Comparison of ENCODE assay signal across 25 mouse cellular contexts in genomic region chr1:129356631-129357030, GRCm38 (mm10).
DNase-seq lines count a peak whose midpoint lies in the region; ATAC-seq lines count a peak whose summit lies in the region.
"Had no signal": no experiment of that assay in that cellular context is flagged by ENCODE, and none has a peak within 500 bp of the region (broad histone marks: within the 10 kb centered on the region; RNA-seq: fewer than 3 reads in every experiment).

No protein-coding gene starts in this region.

- H3K4me1 ChIP-seq in forebrain, embryonic 14.5 days (ENCODE audit: control insufficient read depth, insufficient read depth, low read length) = 0 out of 2 replicates have a peak, but pooled peaks cover 2% of the 10 kb centered on the region
- peaks cover 12% of the 10 kb centered on the region; the same call in 1 of the 2 replicates for H3K4me1 ChIP-seq in forebrain, embryonic 15.5 days
- H3K4me1 ChIP-seq in hindbrain, embryonic 13.5 days (replicated peaks) = peaks cover 10% of the 10 kb centered on the region
- no peaks in the 10 kb centered on the region for H3K4me1 ChIP-seq in hindbrain, embryonic 16.5 days (ENCODE audit: control insufficient read depth, insufficient read depth, low read depth, low read length)
- H3K4me1 ChIP-seq in midbrain, embryonic 14.5 days (ENCODE audit: control insufficient read depth, insufficient read depth, low read length) = peaks cover 10% of the 10 kb centered on the region
- H3K4me1 ChIP-seq: embryonic facial prominence, embryonic 12.5 days; neural tube, embryonic 12.5 days had no signal

- ATAC-seq in forebrain, embryonic 14.5 days = 0 out of 2 replicates have a peak, but pooled peaks have one; percentile 6
- no peak for ATAC-seq in forebrain, embryonic 15.5 days (replicated peaks)
- ATAC-seq in hindbrain, embryonic 13.5 days (ENCODE audit: low FRiP score) = no peak
- no peak for ATAC-seq in hindbrain, embryonic 16.5 days
- ATAC-seq in midbrain, embryonic 14.5 days (ENCODE audit: low FRiP score, low TSS enrichment) = peak; percentile 60; the same call in 1 of the 2 replicates
- ATAC-seq: intestine, embryonic 16.5 days had no signal

- H3K27ac ChIP-seq in forebrain, embryonic 14.5 days (ENCODE audit: low read depth, low read length) = no peak overlapping the region
- no peak overlapping the region for H3K27ac ChIP-seq in forebrain, embryonic 15.5 days (replicated peaks)
- 0 out of 2 replicates have a peak overlapping the region, but pooled peaks have one; percentile 44 for H3K27ac ChIP-seq in hindbrain, embryonic 13.5 days
- no peak overlapping the region for H3K27ac ChIP-seq in hindbrain, embryonic 16.5 days (ENCODE audit: low read depth, low read length)
- H3K27ac ChIP-seq in midbrain, embryonic 14.5 days (replicated peaks; ENCODE audit: low read depth, low read length) = peak overlapping the region; percentile 78
- H3K27ac ChIP-seq: embryonic facial prominence, embryonic 12.5 days; kidney, postnatal 0 days; liver, embryonic 14.5 days; neural tube, embryonic 12.5 days had no signal

- H3K9ac ChIP-seq in forebrain, embryonic 14.5 days (ENCODE audit: low read length) = no peak overlapping the region
- no peak overlapping the region for H3K9ac ChIP-seq in forebrain, embryonic 15.5 days (replicated peaks)
- H3K9ac ChIP-seq in hindbrain, embryonic 13.5 days = no peak overlapping the region
- H3K9ac ChIP-seq in hindbrain, embryonic 16.5 days (ENCODE audit: low read depth, low read length) = no peak overlapping the region
- H3K9ac ChIP-seq in midbrain, embryonic 14.5 days (replicated peaks; ENCODE audit: low read length) = no peak overlapping the region
- H3K9ac ChIP-seq: embryonic facial prominence, embryonic 12.5 days; liver, embryonic 14.5 days; lung, embryonic 14.5 days; neural tube, embryonic 12.5 days had no signal

- H3K4me2 ChIP-seq in forebrain, embryonic 14.5 days (ENCODE audit: low read length) = no peak overlapping the region
- no peak overlapping the region for H3K4me2 ChIP-seq in forebrain, embryonic 15.5 days (replicated peaks)
- H3K4me2 ChIP-seq in hindbrain, embryonic 13.5 days = no peak overlapping the region
- H3K4me2 ChIP-seq in hindbrain, embryonic 16.5 days (ENCODE audit: low read length) = no peak overlapping the region
- H3K4me2 ChIP-seq in midbrain, embryonic 14.5 days (ENCODE audit: low read length) = peak overlapping the region; percentile 28; the same call in 1 of the 2 replicates
- H3K4me2 ChIP-seq: embryonic facial prominence, embryonic 12.5 days; lung, embryonic 14.5 days; neural tube, embryonic 12.5 days had no signal

- WGBS in forebrain, embryonic 14.5 days = 56% methylated on average over 6 of the region's 6 CpGs
- WGBS in forebrain, embryonic 15.5 days = 41% methylated on average over 6 of the region's 6 CpGs
- WGBS in hindbrain, embryonic 13.5 days = 50% methylated on average over 6 of the region's 6 CpGs
- 49% methylated on average over 6 of the region's 6 CpGs for WGBS in hindbrain, embryonic 16.5 days
- WGBS in midbrain, embryonic 14.5 days = 26% methylated on average over 6 of the region's 6 CpGs

- no peaks in the 10 kb centered on the region for H3K36me3 ChIP-seq in forebrain, embryonic 14.5 days (ENCODE audit: control insufficient read depth, insufficient read depth, low read length)
- no peaks in the 10 kb centered on the region for H3K36me3 ChIP-seq in forebrain, embryonic 15.5 days
- no peaks in the 10 kb centered on the region for H3K36me3 ChIP-seq in hindbrain, embryonic 13.5 days
- no peaks in the 10 kb centered on the region for H3K36me3 ChIP-seq in hindbrain, embryonic 16.5 days (ENCODE audit: control insufficient read depth, insufficient read depth, low read length)
- no peaks in the 10 kb centered on the region for H3K36me3 ChIP-seq in midbrain, embryonic 14.5 days (ENCODE audit: control insufficient read depth, insufficient read depth, low read length)
- H3K36me3 ChIP-seq: embryonic facial prominence, embryonic 12.5 days; G1E; neural tube, embryonic 12.5 days had no signal

- no peaks in the 10 kb centered on the region for H3K27me3 ChIP-seq in forebrain, embryonic 14.5 days (replicated peaks; ENCODE audit: control insufficient read depth, insufficient read depth, low read length)
- H3K27me3 ChIP-seq in forebrain, embryonic 15.5 days = no peaks in the 10 kb centered on the region
- H3K27me3 ChIP-seq in hindbrain, embryonic 13.5 days = no peaks in the 10 kb centered on the region
- no peaks in the 10 kb centered on the region for H3K27me3 ChIP-seq in hindbrain, embryonic 16.5 days (replicated peaks; ENCODE audit: control insufficient read depth, insufficient read depth, low read length)
- no peaks in the 10 kb centered on the region for H3K27me3 ChIP-seq in midbrain, embryonic 14.5 days (ENCODE audit: control insufficient read depth, insufficient read depth, low read length)
- H3K27me3 ChIP-seq: embryonic facial prominence, embryonic 12.5 days; neural tube, embryonic 12.5 days had no signal

- intact Hi-C loops in left cerebral cortex, postnatal 10 days (cut with DNase I) = no loop called here

- H3K9me3 ChIP-seq in forebrain, embryonic 14.5 days (replicated peaks; ENCODE audit: control insufficient read depth, low read length) = no peaks in the 10 kb centered on the region
- no peaks in the 10 kb centered on the region for H3K9me3 ChIP-seq in forebrain, embryonic 15.5 days
- H3K9me3 ChIP-seq in hindbrain, embryonic 13.5 days = no peaks in the 10 kb centered on the region
- H3K9me3 ChIP-seq in hindbrain, embryonic 16.5 days (ENCODE audit: control insufficient read depth, low read length) = no peaks in the 10 kb centered on the region
- no peaks in the 10 kb centered on the region for H3K9me3 ChIP-seq in midbrain, embryonic 14.5 days (ENCODE audit: control insufficient read depth, low read length)
- H3K9me3 ChIP-seq: embryonic facial prominence, embryonic 12.5 days; G1E; neural tube, embryonic 12.5 days had no signal

- H3K4me3 ChIP-seq in forebrain, embryonic 14.5 days (ENCODE audit: low read depth, low read length) = no peak overlapping the region
- no peak overlapping the region for H3K4me3 ChIP-seq in forebrain, embryonic 15.5 days
- H3K4me3 ChIP-seq in hindbrain, embryonic 13.5 days = no peak overlapping the region
- no peak overlapping the region for H3K4me3 ChIP-seq in hindbrain, embryonic 16.5 days (ENCODE audit: low read length)
- H3K4me3 ChIP-seq in midbrain, embryonic 14.5 days (replicated peaks; ENCODE audit: low read depth, low read length) = no peak overlapping the region
- H3K4me3 ChIP-seq: embryonic facial prominence, embryonic 12.5 days; myocyte; neural tube, embryonic 12.5 days had no signal

- DNase-seq in forebrain, embryonic 14.5 days (ENCODE audit: low spot score) = peak; percentile 13
- peak; percentile 53 for DNase-seq in midbrain, embryonic 14.5 days
- no peak for DNase-seq in left cerebral cortex, postnatal 10 days (ENCODE audit: extremely low spot score in 1 of 2, low spot score in 2 of 2)
- DNase-seq in gastrocnemius, adult 8-10 months (ENCODE audit: low spot score in 2 of 2) = no peak
- DNase-seq: adrenal gland, adult 8-10 months; cerebellum, adult 9-10 months; gastrocnemius, postnatal 10 days; heart, postnatal 14 days; kidney, adult 8-10 months; liver; lung, embryonic 14.5 days; lung, postnatal 14 days; right cerebral cortex, adult 18-20 months; spleen, adult 18-20 months; thymus, postnatal 14 days had no signal

Comparison
In these comparisons a context has a peak if more than half of its experiments do, and no peak if none do; other contexts are left out.
1. ATAC-seq: peak in forebrain, embryonic 14.5 days (single experiment) and midbrain, embryonic 14.5 days (single experiment); none in forebrain, embryonic 15.5 days (single experiment), hindbrain, embryonic 13.5 days (single experiment) and hindbrain, embryonic 16.5 days (single experiment).
2. H3K27ac ChIP-seq: peak in hindbrain, embryonic 13.5 days (single experiment) and midbrain, embryonic 14.5 days (single experiment); none in forebrain, embryonic 14.5 days (single experiment), forebrain, embryonic 15.5 days (single experiment) and hindbrain, embryonic 16.5 days (single experiment).
3. DNase-seq: peak in forebrain, embryonic 14.5 days (single experiment) and midbrain, embryonic 14.5 days (single experiment); none in left cerebral cortex, postnatal 10 days (0 of 2) and gastrocnemius, adult 8-10 months (0 of 2).